Comparison of ENCODE assay signal across 11 mouse cellular contexts in the genomic region with DNA sequence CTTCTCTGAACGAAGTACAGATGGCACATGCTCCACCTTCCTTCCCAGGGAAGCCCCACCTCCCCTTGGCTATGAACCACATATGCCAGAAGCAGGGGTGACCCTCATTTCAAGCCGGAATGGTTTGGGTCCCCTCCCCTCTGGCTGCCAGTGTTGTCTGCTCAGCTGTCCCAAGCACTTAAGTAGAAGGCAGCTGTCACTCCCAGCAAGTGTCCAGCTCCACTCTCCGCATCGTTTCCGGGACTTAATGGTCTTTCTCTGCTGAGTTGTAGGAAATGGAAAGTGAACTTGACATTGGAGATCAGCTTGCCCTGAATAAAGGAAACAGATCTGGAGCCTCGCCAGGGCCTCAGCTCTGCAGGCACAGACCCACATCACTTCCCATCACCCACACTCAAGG. TPM values are rescaled to one million over a fixed set of nuclear protein-coding genes. Genes with fewer than 3 reads are reported as not detected.
DNase-seq lines count a peak whose midpoint lies in the region.
"Had no signal": no experiment of that assay in that cellular context is flagged by ENCODE, and none has a peak within 500 bp of the region (broad histone marks: within the 10 kb centered on the region; RNA-seq: fewer than 3 reads in every experiment).

No protein-coding gene starts in this region.

- intact Hi-C loops in left cerebral cortex, postnatal 4 days (cut with DNase I), result no loop called here

- DNase-seq in adrenal gland, postnatal 25 days, result peak; percentile 28
- DNase-seq in adrenal gland, adult 8-10 months, result no peak
- DNase-seq in left cerebral cortex, postnatal 4 days, result peak; percentile 76
- DNase-seq in left cerebral cortex, adult 18-20 months (ENCODE audit: low spot score in 2 of 2), result no peak
- DNase-seq in heart, postnatal 4 days, result peak; percentile 19
- peak; percentile 58 for DNase-seq in lung, postnatal 36 days
- no peak for DNase-seq in layer of hippocampus, postnatal 36 days
- no peak for DNase-seq in urinary bladder, adult 18-20 months (ENCODE audit: low spot score in 2 of 2)
- DNase-seq: forebrain, postnatal 0 days had no signal

RNA-seq across cellular contexts. Expression of gene Fcnb, which starts 53.9 kb away (rescaled TPM):
- total RNA-seq in adrenal gland, postnatal 25 days (2021), result not detected in 2 replicates
- not detected for total RNA-seq in adrenal gland, adult 8-10 months (2022)
- not detected for total RNA-seq in left cerebral cortex, postnatal 4 days (2021)
- total RNA-seq in left cerebral cortex, adult 18-20 months (2021), result not detected
- total RNA-seq in heart, postnatal 4 days (2021), result not detected
- total RNA-seq in layer of hippocampus, postnatal 36 days (2021), result not detected
- total RNA-seq: forebrain, postnatal 0 days; heart, adult 2 months; layer of hippocampus, postnatal 25 days had no signal

RNA-seq across cellular contexts. Expression of gene Olfm1, which starts 54.2 kb away (rescaled TPM):
- total RNA-seq in adrenal gland, postnatal 25 days (2021), result 32.8 and 33.7 TPM in 2 replicates
- 10 to 100 TPM; 42.9 to 56.6 (median 48.5) TPM for total RNA-seq in adrenal gland, adult 8-10 months (2022)
- total RNA-seq in left cerebral cortex, postnatal 4 days (2021), result 100 to 1,000 TPM; 417 to 489 TPM
- total RNA-seq in left cerebral cortex, adult 18-20 months (2021), result 1,000 to 10,000 TPM; 1,494 to 1,506 TPM
- total RNA-seq in heart, postnatal 4 days (2021), result 10 to 100 TPM; 10.1 to 12.5 TPM
- total RNA-seq in layer of hippocampus, postnatal 36 days (2021), result 1,000 to 10,000 TPM; 1,684 to 1,758 TPM

Comparison
In these comparisons a context has a peak if more than half of its experiments do, and no peak if none do; other contexts are left out.
1. DNase-seq: peak in adrenal gland, postnatal 25 days (single experiment), left cerebral cortex, postnatal 4 days (single experiment), heart, postnatal 4 days (single experiment) and lung, postnatal 36 days (single experiment); none in adrenal gland, adult 8-10 months (single experiment), left cerebral cortex, adult 18-20 months (0 of 2), layer of hippocampus, postnatal 36 days (0 of 2) and urinary bladder, adult 18-20 months (0 of 2).
2. RNA of gene Olfm1, which starts 54.2 kb away (total RNA-seq): 1,684 to 1,758 TPM in layer of hippocampus, postnatal 36 days, 1,494 to 1,506 TPM in left cerebral cortex, adult 18-20 months and 417 to 489 TPM in left cerebral cortex, postnatal 4 days; 42.9 to 56.6 TPM in adrenal gland, adult 8-10 months, 32.8 to 33.7 TPM in adrenal gland, postnatal 25 days and 10.1 to 12.5 TPM in heart, postnatal 4 days; every median in the first group is over 4 times any median in the second.